Mouse (Mus musculus): ENCODE results near the gene Iqcf1.
A peak's percentile ranks its signal among the peaks of the same experiment; 100 is the strongest.
"Not testable (repeated sequence)": the region's sequence is repeated elsewhere in the genome, so short reads cannot be mapped to it uniquely, and the experiment has no call there.

Iqcf1 gene

DNA sequence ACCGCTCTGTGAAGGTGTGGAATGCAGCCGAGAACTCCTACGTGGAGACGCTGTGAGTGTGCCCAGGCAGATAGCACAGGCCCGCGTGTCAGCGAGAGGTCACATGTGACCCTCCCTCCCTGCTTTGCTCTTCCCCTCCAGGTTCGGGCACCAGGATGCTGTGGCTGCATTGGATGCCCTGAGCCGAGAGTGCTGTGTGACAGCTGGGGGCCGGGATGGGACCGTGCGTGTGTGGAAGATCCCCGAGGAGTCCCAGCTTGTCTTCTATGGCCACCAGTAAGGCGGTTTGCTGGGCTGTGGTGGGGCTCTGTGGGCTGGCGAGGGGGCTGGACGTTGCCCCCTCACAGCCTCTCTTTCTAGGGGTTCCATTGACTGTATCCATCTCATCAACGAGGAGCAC lies 16.2 kb upstream of the Iqcf1 start:
- no peak for DNase-seq

DNA sequence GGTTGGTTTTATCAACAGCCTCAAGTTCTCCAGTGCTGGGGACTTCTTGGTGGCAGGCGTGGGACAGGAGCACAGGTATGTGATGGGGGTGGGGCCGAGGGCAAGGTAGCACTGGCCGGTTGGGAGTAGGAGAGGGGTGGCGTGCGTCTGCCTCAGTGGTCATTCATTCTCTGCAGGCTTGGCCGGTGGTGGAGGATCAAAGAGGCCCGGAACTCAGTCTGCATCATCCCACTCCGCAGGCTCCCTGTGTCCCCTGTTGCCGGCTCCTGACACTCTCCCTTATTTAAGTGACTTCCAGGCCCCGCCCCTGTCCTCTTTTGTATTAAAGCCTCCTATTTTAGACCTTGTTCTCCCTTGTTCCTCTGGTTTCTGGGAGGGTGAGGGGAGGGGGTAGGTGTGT lies 14.7 kb upstream of the Iqcf1 start:
- no peak for DNase-seq

DNA sequence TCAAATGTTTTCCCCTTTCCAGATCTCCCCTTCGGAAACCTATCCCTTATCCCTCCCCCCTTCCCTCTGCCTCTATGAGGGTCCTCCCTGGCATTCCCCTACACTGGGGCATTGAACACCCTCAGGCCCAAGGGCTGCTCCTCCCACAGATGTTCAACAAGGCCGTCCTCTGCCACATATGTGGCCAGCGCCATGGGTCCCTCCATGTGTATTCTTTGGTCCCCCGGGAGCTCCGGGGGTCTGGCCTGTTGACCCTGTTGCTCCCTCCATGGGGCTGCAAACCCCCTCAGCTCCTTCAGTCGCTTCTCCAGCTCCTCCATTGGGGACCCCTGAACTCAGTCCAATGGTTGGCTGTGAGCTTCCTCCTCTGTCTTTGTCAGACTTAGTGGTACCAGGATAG lies 12.2 kb upstream of the Iqcf1 start:
- DNase-seq: not testable (repeated sequence)

GRCm38 (mm10) chr9:106501846-106502245 lies 2.1 kb downstream of the Iqcf1 start:
- no peak for DNase-seq

DNA sequence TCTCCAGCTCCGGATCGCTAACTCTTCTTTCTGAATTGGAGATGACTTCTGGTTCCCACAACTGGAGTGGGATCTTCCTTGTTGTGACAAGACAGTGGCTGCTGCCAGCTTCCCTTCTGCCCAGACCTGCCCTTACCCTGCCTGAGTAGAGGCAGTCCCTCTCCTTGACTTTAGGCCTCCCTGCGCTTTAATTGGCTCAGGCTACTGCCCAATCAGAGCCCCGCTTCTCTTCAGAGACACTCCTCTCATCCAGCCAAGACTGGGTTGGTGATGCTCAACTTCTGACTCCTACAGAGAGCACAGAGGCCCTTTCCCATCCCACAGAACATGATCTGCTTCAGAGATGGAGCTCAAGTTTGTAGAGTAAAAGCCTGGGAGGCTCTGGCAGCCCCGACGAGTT lies 4.5 kb downstream of the Iqcf1 start:
- DNase-seq: no peak

DNA sequence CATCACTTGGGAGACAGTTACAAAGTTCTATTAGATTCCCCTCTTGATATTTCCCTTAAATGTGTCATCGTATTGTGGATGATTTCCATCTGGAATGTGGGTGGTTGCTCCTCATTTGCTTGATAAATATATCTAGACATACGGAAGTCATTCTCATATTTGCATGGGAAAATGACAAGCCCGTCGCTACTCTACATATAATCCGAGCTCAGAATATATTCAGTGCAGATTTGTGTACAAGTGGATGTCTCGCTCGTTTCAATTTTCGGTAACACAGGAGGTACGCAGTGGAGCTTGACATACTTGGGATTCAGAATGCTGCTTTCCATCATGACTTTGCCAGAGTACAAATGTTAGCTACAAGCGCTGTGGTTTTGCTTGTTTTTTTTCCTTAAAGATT lies 9.6 kb downstream of the Iqcf1 start:
- no peak for DNase-seq

DNA sequence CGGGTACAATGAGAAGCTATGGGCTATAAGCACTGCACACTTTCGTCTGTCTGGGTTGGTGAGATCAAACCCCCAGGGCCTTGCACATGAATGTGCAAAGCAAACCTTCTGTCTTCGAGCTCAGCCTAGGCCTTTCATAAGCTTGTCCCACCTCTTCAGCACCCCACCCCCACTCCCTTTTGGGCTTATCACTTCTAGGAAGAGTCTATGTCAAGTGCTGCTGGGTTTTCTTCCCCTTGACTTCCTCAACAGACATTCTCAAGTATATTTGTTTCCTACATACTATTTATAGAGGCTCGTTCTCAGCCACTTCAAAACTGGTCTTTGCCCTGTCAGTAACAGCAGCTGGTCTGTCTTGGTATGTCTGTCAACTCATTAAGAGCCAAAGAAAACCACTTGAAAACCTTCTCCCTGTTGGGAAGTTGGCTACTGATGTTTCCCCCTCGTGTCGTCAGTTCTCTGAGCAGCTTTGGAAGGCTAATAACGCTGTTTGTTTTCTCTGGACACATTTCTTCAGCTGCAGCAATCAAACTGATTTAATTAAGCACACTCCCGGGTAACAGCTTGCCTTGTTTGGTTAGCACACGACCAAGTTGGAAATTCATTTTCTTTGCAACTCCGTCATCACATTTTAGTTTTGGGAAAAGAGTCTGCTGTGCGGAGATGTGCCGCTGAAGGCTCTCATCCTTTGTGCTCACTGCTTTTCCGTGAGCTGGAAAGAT lies 13.1 kb downstream of the Iqcf1 start:
- DNase-seq: peak; percentile 33 to 57

- no peak for DNase-seq
Measured at GRCm38 (mm10) chr9:106513566-106513965, 13.8 kb downstream of the Iqcf1 start.

DNA sequence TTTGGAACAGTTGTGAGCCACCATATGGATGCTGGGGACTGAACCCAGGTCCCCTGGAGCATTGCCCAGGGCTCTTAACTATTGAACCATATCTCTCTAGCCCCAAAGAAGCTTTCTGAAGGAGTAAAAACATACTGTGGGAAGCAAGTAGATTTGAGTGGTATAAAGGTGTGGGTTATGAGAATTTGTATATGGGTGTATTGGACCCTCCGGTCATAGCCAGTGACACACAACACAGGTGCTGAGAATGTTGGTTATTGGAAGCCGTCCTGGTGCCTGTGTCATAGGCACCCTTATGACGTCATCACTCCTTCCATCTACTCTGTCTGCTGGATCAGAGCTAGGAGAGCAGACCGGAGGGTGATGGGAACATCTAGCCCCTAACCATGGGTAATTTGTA lies 14.5 kb downstream of the Iqcf1 start, which contains the start of gene Iqcf5:
Gene Iqcf5 (plus strand): TSS at position 301 of the 400 bp plus-strand sequence.
- no peak for DNase-seq

- no peak for DNase-seq
Measured at GRCm38 (mm10) chr9:106519433-106519832, 19.7 kb downstream of the Iqcf1 start.

- no peak for DNase-seq
Measured at GRCm38 (mm10) chr9:106519909-106520308, 20.1 kb downstream of the Iqcf1 start.

GRCm38 (mm10) chr9:106531833-106532232 lies 32.1 kb downstream of the Iqcf1 start:
- DNase-seq: peak; percentile 11 to 26

GRCm38 (mm10) chr9:106534296-106534695 lies 34.5 kb downstream of the Iqcf1 start:
- DNase-seq: no peak

- no peak for DNase-seq
Measured at GRCm38 (mm10) chr9:106534975-106535374, 35.2 kb downstream of the Iqcf1 start.
